Mouse (Mus musculus) C2C12 (cell line): Measurements from ENCODE around the gene Vmn1r111.
"Not testable (repeated sequence)": the region's sequence is repeated elsewhere in the genome, so short reads cannot be mapped to it uniquely, and the experiment has no call there.

ENCODE experiments used
- CEBPB ChIP-seq: IDR thresholded peaks from one replicate; pipeline ENCODE4 v1.6.1; 2011; ENCODE audit warnings: low read depth, mild to moderate bottlenecking, control low read depth, moderate library complexity
- CTCF ChIP-seq: IDR thresholded peaks from one replicate; pipeline ENCODE4 v1.5.1; 2011; ENCODE audit not compliant: control insufficient read depth, insufficient read depth, insufficient read length
- FOSL1 ChIP-seq: IDR thresholded peaks from one replicate; pipeline ENCODE4 v1.8.0; 2011; ENCODE audit warnings: mild to moderate bottlenecking, low read length; ENCODE audit not compliant: poor library complexity, insufficient read depth, severe bottlenecking
- MAX ChIP-seq: IDR thresholded peaks from one replicate; pipeline ENCODE4 v1.6.1; 2011; ENCODE audit warnings: mild to moderate bottlenecking, control low read depth
- MYOD1 ChIP-seq: IDR thresholded peaks from one replicate; pipeline ENCODE4 v1.6.1; 2011; ENCODE audit warnings: low read depth; ENCODE audit not compliant: control insufficient read depth, insufficient read length
- MYOG ChIP-seq: IDR thresholded peaks from one replicate; pipeline ENCODE4 v1.6.1; 2011; ENCODE audit not compliant: control insufficient read depth, insufficient read length; ENCODE audit errors: extremely low read depth
- USF1 ChIP-seq: IDR thresholded peaks from one replicate; pipeline ENCODE4 v1.6.1; 2011; ENCODE audit warnings: low read depth, mild to moderate bottlenecking, control low read depth, moderate library complexity

GRCm38 (mm10) chr7:20668618-20669017 lies 34.4 kb downstream of the Vmn1r111 start, which contains the start of gene Vmn1r107:
- TF ChIP-seq MYOD1, CTCF, USF1, CEBPB, MAX, MYOG, FOSL1: not testable (repeated sequence)
